Mouse (Mus musculus): Measurements from ENCODE around the gene Rundc3a.

- TF ChIP-seq CTCF (IDR thresholded peaks at IDR 0.05; ENCODE audit: insufficient read depth, low read length) (no peak), POLR2A (IDR thresholded peaks at IDR 0.05; ENCODE audit: borderline replicate concordance, extremely low read depth, low read depth, low read length) (no peak)
Observed at GRCm38 (mm10) chr11:102407834-102408215, 14.6 kb downstream of the Rundc3a start, which contains the start of gene Slc25a39.

Measured in lung, adult 2 months (tissue).